Mouse (Mus musculus) C2C12 (cell line): ENCODE measurements around the gene Kdm5b. TPM values are rescaled to one million over a fixed set of nuclear protein-coding genes. Genes with fewer than 3 reads are reported as not detected.

Experiments used
- H3K27me3 ChIP-seq: one replicate; pipeline ENCODE4 v1.6.1; 2011; ENCODE audit not compliant: control insufficient read depth, insufficient read depth, insufficient read length
- H3K36me3 ChIP-seq: one replicate; pipeline ENCODE4 v1.6.1; 2011; ENCODE audit not compliant: control insufficient read depth, insufficient read depth
- H3K4me3 ChIP-seq: one replicate; pipeline ENCODE4 v1.5.1; 2011; ENCODE audit warnings: mild to moderate bottlenecking, control low read depth; ENCODE audit not compliant: poor library complexity, insufficient read depth, severe bottlenecking
- H3K79me2 ChIP-seq: one replicate; pipeline ENCODE4 v1.6.1; 2011; ENCODE audit not compliant: control insufficient read depth, insufficient read depth
- H3K79me3 ChIP-seq: one replicate; pipeline ENCODE4 v1.6.1; 2011; ENCODE audit warnings: low read depth, control low read depth
- H3ac ChIP-seq: one replicate; pipeline ENCODE3; 2011; ENCODE audit warnings: low read depth; ENCODE audit not compliant: control insufficient read depth, insufficient read length
- CEBPB ChIP-seq: IDR thresholded peaks from one replicate; pipeline ENCODE4 v1.6.1; 2011; ENCODE audit warnings: low read depth, mild to moderate bottlenecking, control low read depth, moderate library complexity
- CTCF ChIP-seq: IDR thresholded peaks from one replicate; pipeline ENCODE4 v1.5.1; 2011; ENCODE audit not compliant: control insufficient read depth, insufficient read depth, insufficient read length
- FOSL1 ChIP-seq: IDR thresholded peaks from one replicate; pipeline ENCODE4 v1.8.0; 2011; ENCODE audit warnings: mild to moderate bottlenecking, low read length; ENCODE audit not compliant: poor library complexity, insufficient read depth, severe bottlenecking
- MAX ChIP-seq: IDR thresholded peaks from one replicate; pipeline ENCODE4 v1.6.1; 2011; ENCODE audit warnings: mild to moderate bottlenecking, control low read depth
- MYOD1 ChIP-seq: IDR thresholded peaks from one replicate; pipeline ENCODE4 v1.6.1; 2011; ENCODE audit warnings: low read depth; ENCODE audit not compliant: control insufficient read depth, insufficient read length
- MYOG ChIP-seq: IDR thresholded peaks from one replicate; pipeline ENCODE4 v1.6.1; 2011; ENCODE audit not compliant: control insufficient read depth, insufficient read length; ENCODE audit errors: extremely low read depth
- USF1 ChIP-seq: IDR thresholded peaks from one replicate; pipeline ENCODE4 v1.6.1; 2011; ENCODE audit warnings: low read depth, mild to moderate bottlenecking, control low read depth, moderate library complexity
- polyA plus RNA-seq: library from polyadenylated mRNA; unstranded; fragments of >200 nt; fragmentation: generic; extraction: Trizol; gene quantifications from one replicate; pipeline ENCODE4 v1.2.1, GENCODE M21; 2012; ENCODE audit warnings: missing spikeins

Kdm5b gene
- polyA plus RNA-seq, 1 experiment = 3.4 TPM

- no peak overlapping the region for H3ac ChIP-seq
- H3K36me3 ChIP-seq = peaks cover 11% of the 10 kb centered on the region
- no peaks in the 10 kb centered on the region for H3K79me3 ChIP-seq
- no peak overlapping the region for H3K4me3 ChIP-seq
- no peak for TF ChIP-seq MAX
- no peak for TF ChIP-seq FOSL1
- no peak for TF ChIP-seq CEBPB
- no peaks in the 10 kb centered on the region for H3K27me3 ChIP-seq
- no peaks in the 10 kb centered on the region for H3K79me2 ChIP-seq
These were observed 65.4 kb downstream of the Kdm5b start for GRCm38 (mm10) chr1:134625325-134625724.

- Histone ChIP-seq H3K36me3 (peaks cover 4% of the 10 kb centered on the region), H3K27me3 (no peaks in the 10 kb centered on the region), H3ac (no peak overlapping the region), H3K79me2 (no peaks in the 10 kb centered on the region), H3K4me3 (no peak overlapping the region), H3K79me3 (no peaks in the 10 kb centered on the region)
- TF ChIP-seq MYOD1 (no peak), USF1 (no peak)
These were observed 69.5 kb downstream of the Kdm5b start for GRCm38 (mm10) chr1:134629455-134629854.

DNA sequence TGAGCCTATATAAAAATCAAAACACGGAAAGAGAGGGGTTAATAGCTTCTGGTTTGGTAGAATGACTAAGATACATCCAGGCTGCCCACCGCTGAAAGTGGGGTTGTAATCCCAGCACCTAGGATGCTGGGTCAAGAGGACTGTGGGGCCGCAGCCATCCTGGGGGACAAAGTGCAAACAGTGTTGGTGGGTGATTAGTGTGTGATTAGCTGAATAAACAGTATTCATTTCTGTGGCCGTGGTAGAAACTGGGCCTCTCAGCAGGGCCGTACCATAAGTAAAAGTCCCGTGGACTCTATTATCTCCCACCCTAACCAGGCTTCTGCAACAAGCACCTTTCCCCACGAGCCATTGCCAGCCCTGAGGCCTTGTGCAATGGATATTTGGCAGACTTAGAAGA is 74.3 kb downstream of the Kdm5b start:
- Histone ChIP-seq H3ac (no peak overlapping the region), H3K36me3 (no peaks in the 10 kb centered on the region), H3K4me3 (no peak overlapping the region), H3K27me3 (no peaks in the 10 kb centered on the region), H3K79me3 (no peaks in the 10 kb centered on the region), H3K79me2 (no peaks in the 10 kb centered on the region)
- TF ChIP-seq FOSL1 = no peak

GRCm38 (mm10) chr1:134636245-134636644 is 76.3 kb downstream of the Kdm5b start:
- Histone ChIP-seq H3K79me3 (no peaks in the 10 kb centered on the region), H3K27me3 (no peaks in the 10 kb centered on the region), H3ac (no peak overlapping the region), H3K4me3 (no peak overlapping the region), H3K79me2 (no peaks in the 10 kb centered on the region), H3K36me3 (no peaks in the 10 kb centered on the region)
- TF ChIP-seq MAX (no peak), USF1 (no peak), MYOD1 (no peak), MYOG (no peak), CEBPB (no peak), FOSL1 (no peak), CTCF (no peak)

- Histone ChIP-seq H3K79me3 (no peaks in the 10 kb centered on the region), H3K4me3 (no peak overlapping the region), H3K36me3 (no peaks in the 10 kb centered on the region)
These were observed 76.7 kb downstream of the Kdm5b start for GRCm38 (mm10) chr1:134636684-134637083.

DNA sequence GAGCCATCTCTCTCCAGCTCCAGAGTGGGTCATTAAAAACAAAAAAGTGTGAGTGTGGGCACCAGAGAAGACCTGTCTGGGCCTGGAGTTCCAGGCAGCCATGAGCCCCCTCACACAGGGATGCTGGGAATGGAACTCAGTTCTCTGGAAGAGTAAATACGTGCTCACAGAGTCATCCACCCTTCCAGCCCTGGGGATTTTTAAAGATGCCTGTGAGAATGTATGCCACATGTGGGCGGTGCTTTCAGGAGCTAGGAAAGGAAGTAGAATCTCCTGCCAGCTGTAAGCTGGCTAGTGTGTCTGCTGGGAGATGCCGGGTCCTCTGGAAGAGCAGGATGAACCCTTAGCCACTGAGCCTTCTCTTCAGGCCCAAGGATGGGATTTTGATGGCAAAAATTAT is 78.1 kb downstream of the Kdm5b start:
- TF ChIP-seq CTCF = no peak

More at GRCm38 (mm10) chr1:134636684-134637083, 76.7 kb downstream of the Kdm5b start:
- Histone ChIP-seq H3K27me3 (no peaks in the 10 kb centered on the region), H3K79me2 (no peaks in the 10 kb centered on the region), H3ac (no peak overlapping the region)
- TF ChIP-seq CEBPB = no peak

DNA sequence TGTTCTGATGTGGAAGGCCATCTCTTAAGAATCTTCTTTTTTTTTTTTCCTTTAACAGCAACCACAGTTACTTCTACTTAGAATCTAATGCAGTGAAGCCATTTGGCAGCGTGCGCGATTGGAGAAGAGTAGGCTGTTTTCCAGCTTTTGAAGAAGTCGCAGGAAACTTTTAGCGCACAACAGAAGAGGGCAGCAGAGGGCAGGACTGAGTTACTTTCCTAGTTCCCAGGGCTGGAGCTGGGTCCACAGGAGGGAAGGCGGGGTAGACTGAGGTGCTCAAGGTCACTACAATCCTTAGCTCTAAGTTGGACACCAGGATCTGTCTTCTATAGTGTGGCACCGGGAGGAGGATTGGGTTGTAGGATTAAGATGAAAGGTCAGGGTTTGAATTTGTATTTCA is 78.6 kb downstream of the Kdm5b start:
- TF ChIP-seq CEBPB (no peak), MAX (no peak), MYOG (no peak), MYOD1 (no peak), FOSL1 (no peak), CTCF (no peak), USF1 (no peak)
- Histone ChIP-seq H3K79me3 (no peaks in the 10 kb centered on the region), H3ac (no peak overlapping the region), H3K36me3 (no peaks in the 10 kb centered on the region), H3K79me2 (no peaks in the 10 kb centered on the region), H3K27me3 (peaks cover 3% of the 10 kb centered on the region), H3K4me3 (no peak overlapping the region)

More for the DNA sequence above, 78.1 kb downstream of the Kdm5b start:
- Histone ChIP-seq H3K79me2 (no peaks in the 10 kb centered on the region), H3K27me3 (peaks cover 3% of the 10 kb centered on the region), H3ac (no peak overlapping the region), H3K36me3 (no peaks in the 10 kb centered on the region), H3K79me3 (no peaks in the 10 kb centered on the region), H3K4me3 (no peak overlapping the region)
